Mouse (Mus musculus) liver, embryonic 13.5 days (tissue): ENCODE results near the gene Pgc. TPM values are rescaled to one million over a fixed set of nuclear protein-coding genes. Genes with fewer than 3 reads are reported as not detected.

Source experiments
- ATAC-seq: fragments of 200-750 bp; cut with Nextera tagmentation; 2 replicates; pipeline ENCODE4 v1.8.0; 2017; ENCODE audit warnings: low read depth, mild to moderate bottlenecking, moderate number of reproducible peaks, moderate library complexity
- DNase-seq: peaks from one replicate; pipeline ENCODE4 v3.0.0; 2022
- H3K27ac ChIP-seq: fragments of 300-500 bp; sonication (generic); 2 replicates; pipeline ENCODE4 v1.5.1; 2015; ENCODE audit warnings: moderate library complexity, mild to moderate bottlenecking, inconsistent platforms
- H3K27me3 ChIP-seq: fragments of 300-500 bp; sonication (generic); 2 replicates; pipeline ENCODE4 v1.6.1; 2015; ENCODE audit warnings: mild to moderate bottlenecking, inconsistent platforms
- H3K36me3 ChIP-seq: fragments of 300-500 bp; sonication (generic); 2 replicates; pipeline ENCODE4 v1.6.1; 2015; ENCODE audit warnings: mild to moderate bottlenecking, inconsistent platforms
- H3K4me1 ChIP-seq: fragments of 300-500 bp; sonication (generic); replicated peaks from 2 replicates; pipeline ENCODE4 v1.6.1; 2015; ENCODE audit warnings: inconsistent platforms
- H3K4me2 ChIP-seq: fragments of 300-500 bp; sonication (generic); 2 replicates; pipeline ENCODE4 v1.6.1; 2015; ENCODE audit warnings: inconsistent platforms, mild to moderate bottlenecking, moderate library complexity
- H3K4me3 ChIP-seq: fragments of 300-500 bp; sonication (generic); replicated peaks from 2 replicates; pipeline ENCODE4 v1.5.1; 2015; ENCODE audit warnings: mild to moderate bottlenecking, inconsistent platforms
- H3K9ac ChIP-seq: fragments of 300-500 bp; sonication (generic); 2 replicates; pipeline ENCODE4 v1.6.1; 2015; ENCODE audit warnings: mild to moderate bottlenecking, inconsistent platforms
- H3K9me3 ChIP-seq: fragments of 300-500 bp; sonication (generic); replicated peaks from 2 replicates; pipeline ENCODE4 v1.6.1; 2016; ENCODE audit warnings: inconsistent platforms
- WGBS: fragments of 180-500 bp; shearing (Covaris S2); methylation state at CpG from one replicate; pipeline ENCODE4 v1.1.7; 2015; ENCODE audit not compliant: insufficient replicate concordance; 5-methylcytosine and 5-hydroxymethylcytosine counted together
- polyA plus RNA-seq: library from polyadenylated mRNA; unstranded; fragments of >200 nt; fragmentation: Nextera tagmentation; extraction: Ambion mirVana; gene quantifications from 2 replicates; pipeline ENCODE4 v1.2.1, GENCODE M21; 2015

Gene Pgc
- polyA plus RNA-seq, 1 experiment from 2014 or later: not detected

GRCm38 (mm10) chr17:47754246-47754645 lies 27.6 kb downstream of the Pgc start:
- 30% methylated on average over 10 of the region's 13 CpGs for WGBS
- H3K4me3 ChIP-seq: no peak overlapping the region
- peak overlapping the region; percentile 55; the same call in 1 of the 2 replicates for H3K9ac ChIP-seq
- H3K4me2 ChIP-seq: peak overlapping the region; percentile 42; the same call in 1 of the 2 replicates
- H3K27ac ChIP-seq: peak overlapping the region; percentile 79
- H3K27me3 ChIP-seq: no peaks in the 10 kb centered on the region
- H3K4me1 ChIP-seq: peaks cover 66% of the 10 kb centered on the region
- peak; percentile 45 for ATAC-seq
- peak; percentile 50 for DNase-seq
- H3K9me3 ChIP-seq: peaks cover 4% of the 10 kb centered on the region; the same call in 1 of the 2 replicates
- H3K36me3 ChIP-seq: peaks cover 7% of the 10 kb centered on the region; the same call in 1 of the 2 replicates

- no peak overlapping the region for H3K9ac ChIP-seq
- no peak overlapping the region for H3K4me3 ChIP-seq
- peaks cover 68% of the 10 kb centered on the region for H3K4me1 ChIP-seq
- H3K4me2 ChIP-seq: no peak overlapping the region
- H3K9me3 ChIP-seq: peaks cover 4% of the 10 kb centered on the region; the same call in 1 of the 2 replicates
- no peak overlapping the region for H3K27ac ChIP-seq
- no peak for DNase-seq
- no peaks in the 10 kb centered on the region for H3K27me3 ChIP-seq
- 52% methylated on average over 6 of the region's 6 CpGs for WGBS
- H3K36me3 ChIP-seq: peaks cover 6% of the 10 kb centered on the region; the same call in 1 of the 2 replicates
- no peak for ATAC-seq
Observed at GRCm38 (mm10) chr17:47756366-47756765, 29.7 kb downstream of the Pgc start.

DNA sequence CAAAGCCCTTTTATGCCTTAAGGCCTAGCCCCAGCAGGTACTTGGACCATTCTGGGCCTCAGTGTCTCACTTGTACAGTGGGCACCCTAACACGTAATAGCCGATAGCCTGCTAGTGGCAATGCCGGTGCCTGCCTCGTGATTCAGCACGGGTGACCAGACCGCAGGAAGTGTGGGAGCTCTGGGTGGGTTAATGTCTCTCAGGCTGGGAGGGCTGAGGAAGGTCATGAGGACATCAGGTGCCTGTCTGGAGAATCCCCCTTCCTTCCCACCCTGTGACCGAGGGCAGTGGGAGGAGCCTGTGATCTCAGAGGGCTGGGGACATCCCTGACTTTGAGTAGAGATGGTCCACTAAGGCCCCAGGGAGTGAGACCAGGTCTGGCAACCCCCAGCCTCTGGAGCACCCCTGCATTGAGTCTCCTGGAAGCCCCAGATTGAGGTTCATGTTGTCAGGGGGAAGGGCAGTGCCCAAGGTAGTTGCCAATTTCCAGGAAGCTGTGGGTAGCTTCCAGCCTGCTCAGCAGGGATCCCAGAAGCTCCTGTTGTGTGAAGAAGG lies 30.5 kb downstream of the Pgc start:
- WGBS: 66% methylated on average over 7 of the region's 7 CpGs
- Histone ChIP-seq H3K4me3 (no peak overlapping the region), H3K4me1 (peaks cover 68% of the 10 kb centered on the region), H3K36me3 (no peaks in the 10 kb centered on the region), H3K9me3 (no peaks in the 10 kb centered on the region), H3K27me3 (no peaks in the 10 kb centered on the region), H3K9ac (no peak overlapping the region), H3K27ac (no peak overlapping the region), H3K4me2 (no peak overlapping the region)
- ATAC-seq (no peak), DNase-seq (no peak)

GRCm38 (mm10) chr17:47759702-47760410 lies 33.2 kb downstream of the Pgc start:
- no peak for DNase-seq
- Histone ChIP-seq H3K9ac (no peak overlapping the region), H3K9me3 (no peaks in the 10 kb centered on the region), H3K4me1 (peaks cover 54% of the 10 kb centered on the region), H3K4me2 (no peak overlapping the region), H3K4me3 (no peak overlapping the region), H3K27ac (no peak overlapping the region), H3K27me3 (no peaks in the 10 kb centered on the region), H3K36me3 (no peaks in the 10 kb centered on the region)
- WGBS: 64% methylated on average over 15 of the region's 15 CpGs
- 0 out of 2 replicates have a peak, but pooled peaks have one; percentile 6 for ATAC-seq

GRCm38 (mm10) chr17:47762028-47762427 lies 35.4 kb downstream of the Pgc start:
- Histone ChIP-seq H3K36me3 (no peaks in the 10 kb centered on the region), H3K4me1 (peaks cover 50% of the 10 kb centered on the region), H3K9me3 (no peaks in the 10 kb centered on the region), H3K27ac (peak overlapping the region; percentile 61), H3K9ac (no peak overlapping the region), H3K4me3 (no peak overlapping the region), H3K4me2 (no peak overlapping the region), H3K27me3 (no peaks in the 10 kb centered on the region)
- no peak for ATAC-seq
- 70% methylated on average over 7 of the region's 7 CpGs for WGBS
- no peak for DNase-seq

DNA sequence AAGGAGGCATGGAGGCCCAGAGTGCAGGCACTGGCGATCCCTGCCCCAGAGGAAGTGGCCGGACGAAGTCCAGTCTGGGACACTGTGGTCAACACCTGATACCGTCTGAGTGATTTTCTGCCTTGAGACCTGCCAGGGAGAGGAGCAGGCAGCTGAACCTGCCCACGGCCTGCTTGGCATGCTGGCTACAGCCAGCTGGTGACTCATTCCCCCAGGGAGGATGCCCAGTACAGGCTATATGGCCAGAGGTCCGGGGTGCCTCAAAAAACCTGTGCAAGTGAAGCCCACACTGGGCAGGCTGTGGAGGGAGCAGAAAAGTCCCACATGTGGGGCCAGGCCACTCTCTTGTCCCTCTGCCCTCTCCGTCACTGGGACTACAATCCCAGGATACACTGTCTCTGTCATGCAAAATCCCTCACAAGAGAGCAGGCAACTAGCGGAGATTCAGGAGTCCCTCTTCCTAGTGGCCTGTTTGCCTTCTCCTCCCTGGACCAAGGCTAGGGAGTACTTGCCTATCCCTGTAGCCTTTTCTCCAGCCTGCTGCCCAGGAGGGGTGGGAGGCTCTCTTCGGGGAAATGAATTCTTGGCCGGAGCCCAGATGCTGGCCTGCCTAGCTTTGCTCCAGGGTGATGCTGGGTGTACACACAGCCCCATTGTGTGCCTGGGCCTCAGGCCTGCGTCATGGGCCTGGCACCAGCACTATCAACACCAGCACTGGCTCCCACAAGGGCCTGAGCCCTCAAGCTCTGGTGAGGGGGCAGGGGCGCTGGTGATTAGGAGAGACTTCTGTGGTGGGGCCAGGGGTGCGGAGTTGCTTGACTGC lies 36.1 kb downstream of the Pgc start:
- DNase-seq: no peak
- Histone ChIP-seq H3K36me3 (no peaks in the 10 kb centered on the region), H3K4me1 (peaks cover 51% of the 10 kb centered on the region), H3K4me2 (no peak overlapping the region), H3K27me3 (no peaks in the 10 kb centered on the region), H3K9me3 (no peaks in the 10 kb centered on the region), H3K4me3 (no peak overlapping the region), H3K27ac (peak overlapping the region; percentile 61), H3K9ac (0 out of 2 replicates have a peak overlapping the region, but pooled peaks have one; percentile 2)
- 69% methylated on average over 13 of the region's 13 CpGs for WGBS
- ATAC-seq: no peak

- H3K27ac ChIP-seq: 0 out of 2 replicates have a peak overlapping the region, but pooled peaks have one; percentile 9
- no peak for ATAC-seq
- no peaks in the 10 kb centered on the region for H3K27me3 ChIP-seq
- WGBS: 60% methylated on average over 4 of the region's 4 CpGs
- no peak for DNase-seq
- H3K4me2 ChIP-seq: no peak overlapping the region
- no peaks in the 10 kb centered on the region for H3K9me3 ChIP-seq
- H3K9ac ChIP-seq: no peak overlapping the region
- H3K4me1 ChIP-seq: peaks cover 55% of the 10 kb centered on the region
- no peaks in the 10 kb centered on the region for H3K36me3 ChIP-seq
- H3K4me3 ChIP-seq: no peak overlapping the region
Observed at GRCm38 (mm10) chr17:47765986-47766385, 39.3 kb downstream of the Pgc start.

GRCm38 (mm10) chr17:47766407-47767043 lies 39.9 kb downstream of the Pgc start:
- no peak for ATAC-seq
- Histone ChIP-seq H3K27ac (0 out of 2 replicates have a peak overlapping the region, but pooled peaks have one; percentile 9), H3K27me3 (no peaks in the 10 kb centered on the region), H3K9ac (no peak overlapping the region), H3K36me3 (no peaks in the 10 kb centered on the region), H3K9me3 (no peaks in the 10 kb centered on the region), H3K4me3 (no peak overlapping the region), H3K4me1 (peaks cover 53% of the 10 kb centered on the region), H3K4me2 (no peak overlapping the region)
- no peak for DNase-seq
- 73% methylated on average over 6 of the region's 6 CpGs for WGBS

DNA sequence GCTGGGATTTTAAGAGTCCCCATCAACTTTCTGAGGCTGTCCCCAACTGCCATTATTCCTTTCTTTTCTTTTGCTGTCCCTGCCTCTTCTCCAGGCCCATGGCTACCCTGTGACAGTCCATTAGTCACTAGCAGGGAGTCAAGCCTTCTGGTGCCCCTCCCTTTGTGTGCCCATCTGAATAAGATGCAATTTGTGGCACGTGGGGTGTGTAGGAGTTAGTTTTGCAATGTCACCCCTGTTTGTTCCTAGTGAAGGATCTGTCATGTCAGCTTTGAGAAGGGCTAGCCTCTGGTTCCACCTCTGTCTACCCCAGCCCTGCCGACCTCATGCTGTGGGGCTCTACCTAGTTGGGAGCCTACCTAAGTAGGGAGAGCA lies 40.4 kb downstream of the Pgc start:
- H3K4me1 ChIP-seq: peaks cover 53% of the 10 kb centered on the region
- H3K4me3 ChIP-seq: no peak overlapping the region
- H3K9ac ChIP-seq: no peak overlapping the region
- no peaks in the 10 kb centered on the region for H3K27me3 ChIP-seq
- H3K36me3 ChIP-seq: no peaks in the 10 kb centered on the region; the same call in 1 of the 2 replicates
- WGBS: 41% methylated on average over 2 of the region's 2 CpGs
- DNase-seq: no peak
- no peaks in the 10 kb centered on the region for H3K9me3 ChIP-seq
- ATAC-seq: no peak
- no peak overlapping the region for H3K4me2 ChIP-seq
- peak overlapping the region; percentile 57 for H3K27ac ChIP-seq

DNA sequence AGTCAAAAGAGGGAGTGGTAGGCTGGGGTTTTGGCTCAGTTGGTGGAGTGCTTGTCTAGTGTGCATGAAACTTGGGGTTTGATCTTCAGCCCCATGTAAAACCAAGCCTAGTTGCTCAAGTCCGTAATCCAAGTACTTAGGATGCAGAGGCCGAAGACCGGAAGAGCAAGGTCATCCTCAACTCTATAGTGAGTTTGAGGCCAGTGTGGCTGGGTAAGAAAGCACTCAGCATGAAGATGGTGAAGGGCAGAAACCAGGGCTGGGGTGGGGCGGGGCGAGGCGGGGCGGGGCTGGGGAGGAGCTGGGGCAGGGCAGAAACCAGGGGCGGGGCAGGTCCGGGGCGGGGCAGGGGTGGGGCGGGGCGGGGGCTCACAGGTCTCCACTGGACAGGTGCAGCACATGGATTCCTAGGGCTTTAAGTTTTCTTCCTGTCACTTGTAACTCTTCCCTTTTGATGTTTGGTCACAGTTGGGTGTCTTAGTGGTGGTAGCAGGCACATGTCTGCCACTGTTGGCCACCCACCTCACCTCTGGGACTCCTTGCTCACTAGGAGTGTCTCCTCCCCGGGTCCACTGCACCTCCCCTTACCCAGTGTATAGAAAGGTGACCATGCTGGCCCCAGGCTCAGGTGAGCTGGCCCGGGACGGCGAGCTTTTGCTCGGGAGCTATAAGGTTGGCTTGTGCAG lies 41.0 kb downstream of the Pgc start:
- H3K4me1 ChIP-seq: peaks cover 48% of the 10 kb centered on the region
- 0 out of 2 replicates have a peak, but pooled peaks cover 5% of the 10 kb centered on the region for H3K9me3 ChIP-seq
- peak overlapping the region; percentile 57 for H3K27ac ChIP-seq
- ATAC-seq: peak; percentile 17; the same call in 1 of the 2 replicates
- no peak for DNase-seq
- no peak overlapping the region for H3K9ac ChIP-seq
- no peaks in the 10 kb centered on the region for H3K27me3 ChIP-seq
- no peak overlapping the region for H3K4me3 ChIP-seq
- WGBS: 43% methylated on average over 12 of the region's 17 CpGs
- no peaks in the 10 kb centered on the region; the same call in 1 of the 2 replicates for H3K36me3 ChIP-seq
- H3K4me2 ChIP-seq: peak overlapping the region; percentile 44; the same call in 1 of the 2 replicates
